10 mouse cellular contexts compared by ENCODE assay signal in the genomic region with DNA sequence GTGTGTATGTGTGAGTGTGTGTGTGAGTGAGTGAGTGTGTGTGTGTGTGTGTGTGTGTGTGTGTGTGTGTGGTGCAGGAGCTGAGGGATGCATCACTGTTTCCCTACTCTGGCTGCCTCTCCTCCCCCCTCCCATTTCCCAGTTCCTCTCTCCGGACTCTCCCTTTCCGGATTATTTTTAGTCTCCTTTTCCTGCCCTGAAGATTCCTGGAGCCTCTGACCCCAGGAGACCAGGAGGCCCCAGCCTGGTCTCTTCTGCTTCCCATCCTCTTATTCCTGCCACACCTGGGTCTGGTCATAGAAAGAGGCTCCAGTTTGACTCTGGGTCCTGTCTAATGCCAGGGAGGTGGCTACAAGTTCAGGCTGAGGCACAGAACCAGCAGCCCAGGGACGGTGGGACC. TPM values are rescaled to one million over a fixed set of nuclear protein-coding genes. Genes with fewer than 3 reads are reported as not detected.
DNase-seq lines count a peak whose midpoint lies in the region; ATAC-seq and TF ChIP-seq lines count a peak whose summit lies in the region.
"Had no signal": no experiment of that assay in that cellular context is flagged by ENCODE, and none has a peak within 500 bp of the region (broad histone marks: within the 10 kb centered on the region; RNA-seq: fewer than 3 reads in every experiment).

No protein-coding gene starts in this region.

- intact Hi-C loops in gastrocnemius, postnatal 36 days (cut with DNase I): no loop called here

- DNase-seq in forebrain, postnatal 0 days: no peak
- DNase-seq in kidney, adult 8-10 months: peak; percentile 39 to 53
- peak; percentile 38 for DNase-seq in lung, postnatal 14 days
- no peak for DNase-seq in urinary bladder, postnatal 14 days (ENCODE audit: low spot score)
- DNase-seq in midbrain, postnatal 0 days (ENCODE audit: low spot score): no peak
- no peak for DNase-seq in gastrocnemius, postnatal 36 days

- H3K4me3 ChIP-seq in forebrain, embryonic 12.5 days (replicated peaks): no peak overlapping the region
- H3K4me3 ChIP-seq in forebrain, postnatal 0 days (ENCODE audit: low read depth, low read length): no peak overlapping the region
- peak overlapping the region; percentile 36 to 42 for H3K4me3 ChIP-seq in heart, embryonic 14.5 days (ENCODE audit: control insufficient read depth in 1 of 2, insufficient read depth in 1 of 2, low read depth in 1 of 2, low read length in 2 of 2)
- no peak overlapping the region for H3K4me3 ChIP-seq in midbrain, postnatal 0 days (ENCODE audit: low read depth, low read length)
- H3K4me3 ChIP-seq: neural tube, embryonic 12.5 days had no signal

- no peak for TF ChIP-seq CTCF in forebrain, postnatal 0 days (IDR thresholded peaks at IDR 0.05; ENCODE audit: low read depth)
- no peak for TF ChIP-seq CTCF in midbrain, postnatal 0 days (IDR thresholded peaks at IDR 0.05)

- ATAC-seq in forebrain, embryonic 12.5 days (ENCODE audit: low FRiP score): no peak
- ATAC-seq in forebrain, postnatal 0 days: no peak
- ATAC-seq in heart, embryonic 14.5 days (ENCODE audit: insufficient number of reproducible peaks, insufficient read depth, low FRiP score, low read depth): peak; percentile 37; the same call in 1 of the 2 replicates
- ATAC-seq in midbrain, postnatal 0 days (ENCODE audit: low FRiP score): no peak

- no peaks in the 10 kb centered on the region for H3K36me3 ChIP-seq in forebrain, embryonic 12.5 days (replicated peaks)
- no peaks in the 10 kb centered on the region for H3K36me3 ChIP-seq in forebrain, postnatal 0 days (ENCODE audit: insufficient read depth)
- peaks cover 4% of the 10 kb centered on the region; the same call in 1 of the 2 replicates for H3K36me3 ChIP-seq in heart, embryonic 14.5 days (ENCODE audit: control insufficient read depth, insufficient read depth, low read length)
- H3K36me3 ChIP-seq in midbrain, postnatal 0 days (ENCODE audit: insufficient read depth, low read length): no peaks in the 10 kb centered on the region
- H3K36me3 ChIP-seq: neural tube, embryonic 12.5 days had no signal

- peaks cover 21% of the 10 kb centered on the region for H3K4me1 ChIP-seq in forebrain, embryonic 12.5 days
- 0 out of 2 replicates have a peak, but pooled peaks cover 3% of the 10 kb centered on the region for H3K4me1 ChIP-seq in forebrain, postnatal 0 days (ENCODE audit: insufficient read depth)
- peaks cover 6 to 17% of the 10 kb centered on the region in 2 experiments for H3K4me1 ChIP-seq in heart, embryonic 14.5 days (ENCODE audit: control insufficient read depth in 2 of 2, insufficient read depth in 2 of 2, low read length in 2 of 2)
- H3K4me1 ChIP-seq in midbrain, postnatal 0 days (ENCODE audit: insufficient read depth, low read length): peaks cover 5% of the 10 kb centered on the region; the same call in 1 of the 2 replicates

- no peak overlapping the region for H3K27ac ChIP-seq in forebrain, embryonic 12.5 days
- H3K27ac ChIP-seq in forebrain, postnatal 0 days (ENCODE audit: low read depth, low read length): no peak overlapping the region
- H3K27ac ChIP-seq in heart, embryonic 14.5 days (replicated peaks in 1 of 2; ENCODE audit: control insufficient read depth in 1 of 2, insufficient read depth in 1 of 2, low read depth in 2 of 2, low read length in 2 of 2): peak overlapping the region; percentile 63 to 76
- no peak overlapping the region for H3K27ac ChIP-seq in midbrain, postnatal 0 days (ENCODE audit: low read depth, low read length)
- H3K27ac ChIP-seq: neural tube, embryonic 12.5 days had no signal

- H3K4me2 ChIP-seq in forebrain, embryonic 12.5 days: no peak overlapping the region
- no peak overlapping the region for H3K4me2 ChIP-seq in forebrain, postnatal 0 days (ENCODE audit: low read depth)
- H3K4me2 ChIP-seq in heart, embryonic 14.5 days (ENCODE audit: low read length): peak overlapping the region; percentile 53
- H3K4me2 ChIP-seq in midbrain, postnatal 0 days (ENCODE audit: low read depth, low read length, poor library complexity, severe bottlenecking): no peak overlapping the region

- WGBS in forebrain, embryonic 12.5 days: 51% methylated on average over 3 of the region's 3 CpGs
- WGBS in forebrain, postnatal 0 days: 52% methylated on average over 3 of the region's 3 CpGs
- 19% methylated on average over 2 of the region's 3 CpGs for WGBS in heart, embryonic 14.5 days
- 62% methylated on average over 3 of the region's 3 CpGs for WGBS in midbrain, postnatal 0 days

- no peaks in the 10 kb centered on the region for H3K9me3 ChIP-seq in forebrain, embryonic 12.5 days
- no peaks in the 10 kb centered on the region for H3K9me3 ChIP-seq in forebrain, postnatal 0 days (ENCODE audit: low read length)
- no peaks in the 10 kb centered on the region for H3K9me3 ChIP-seq in heart, embryonic 14.5 days (ENCODE audit: control insufficient read depth, low read length)
- no peaks in the 10 kb centered on the region for H3K9me3 ChIP-seq in midbrain, postnatal 0 days (ENCODE audit: low read length)
- H3K9me3 ChIP-seq: neural tube, embryonic 12.5 days had no signal

- peak overlapping the region; percentile 13; the same call in 1 of the 2 replicates for H3K9ac ChIP-seq in forebrain, embryonic 12.5 days
- no peak overlapping the region for H3K9ac ChIP-seq in forebrain, postnatal 0 days
- H3K9ac ChIP-seq in heart, embryonic 14.5 days (ENCODE audit: low read length): peak overlapping the region; percentile 62
- H3K9ac ChIP-seq in midbrain, postnatal 0 days (replicated peaks; ENCODE audit: low read length, poor library complexity, severe bottlenecking): no peak overlapping the region
- H3K9ac ChIP-seq: neural tube, embryonic 12.5 days had no signal

- H3K27me3 ChIP-seq in forebrain, embryonic 12.5 days: peaks cover 62% of the 10 kb centered on the region
- H3K27me3 ChIP-seq in forebrain, postnatal 0 days (ENCODE audit: insufficient read depth, low read length): peaks cover 8% of the 10 kb centered on the region; the same call in 1 of the 2 replicates
- peaks cover 16% of the 10 kb centered on the region; the same call in 1 of the 2 replicates for H3K27me3 ChIP-seq in heart, embryonic 14.5 days (ENCODE audit: control insufficient read depth, insufficient read depth, low read length)
- peaks cover 14% of the 10 kb centered on the region for H3K27me3 ChIP-seq in midbrain, postnatal 0 days (ENCODE audit: insufficient read depth, low read length)

RNA-seq across cellular contexts. Expression of a gene that starts 1.2 kb away (rescaled TPM):
- 5.6 and 6.4 TPM in 2 replicates for polyA plus RNA-seq in forebrain, embryonic 12.5 days (2016; fragmentation: Nextera tagmentation; extraction: Ambion mirVana)
- total RNA-seq in forebrain, postnatal 0 days (2014; rRNA removed): 12.0 and 13.8 TPM in 2 replicates
- polyA plus RNA-seq in forebrain, postnatal 0 days (2015; fragmentation: Nextera tagmentation; extraction: Ambion mirVana): 9.6 and 17.8 TPM in 2 replicates
- 10.7 and 10.8 TPM in 2 replicates for polyA plus RNA-seq in heart, embryonic 14.5 days (2014; fragmentation: Nextera tagmentation; extraction: Ambion mirVana)
- total RNA-seq in midbrain, postnatal 0 days (2014; rRNA removed): 23.3 and 50.8 TPM in 2 replicates
- 27.6 and 34.3 TPM in 2 replicates for polyA plus RNA-seq in midbrain, postnatal 0 days (2015; fragmentation: Nextera tagmentation; extraction: Ambion mirVana)
- 1 to 10 TPM; 6.9 to 7.8 TPM for total RNA-seq in gastrocnemius, postnatal 36 days (2021)

RNA-seq across cellular contexts. Expression of a gene that starts 11.8 kb away (rescaled TPM):
- 2.1 and 2.6 TPM in 2 replicates for polyA plus RNA-seq in forebrain, embryonic 12.5 days (2016; fragmentation: Nextera tagmentation; extraction: Ambion mirVana)
- total RNA-seq in forebrain, postnatal 0 days (2014; rRNA removed): 1.3 and 1.4 TPM in 2 replicates
- polyA plus RNA-seq in forebrain, postnatal 0 days (2015; fragmentation: Nextera tagmentation; extraction: Ambion mirVana): 1.3 and 1.4 TPM in 2 replicates
- polyA plus RNA-seq in heart, embryonic 14.5 days (2014; fragmentation: Nextera tagmentation; extraction: Ambion mirVana): 1.1 and 1.2 TPM in 2 replicates
- 0.93 and 1.4 TPM in 2 replicates for total RNA-seq in midbrain, postnatal 0 days (2014; rRNA removed)
- polyA plus RNA-seq in midbrain, postnatal 0 days (2015; fragmentation: Nextera tagmentation; extraction: Ambion mirVana): 1.5 and 2.0 TPM in 2 replicates
- total RNA-seq in gastrocnemius, postnatal 36 days (2021): 1 to 10 TPM; 3.4 to 3.5 TPM

RNA-seq across cellular contexts. Expression of a gene that starts 18.9 kb away (rescaled TPM):
- polyA plus RNA-seq in forebrain, embryonic 12.5 days (2016; fragmentation: Nextera tagmentation; extraction: Ambion mirVana): 54.1 and 57.8 TPM in 2 replicates
- total RNA-seq in forebrain, postnatal 0 days (2014; rRNA removed): 21.7 and 28.9 TPM in 2 replicates
- 23.7 and 25.6 TPM in 2 replicates for polyA plus RNA-seq in forebrain, postnatal 0 days (2015; fragmentation: Nextera tagmentation; extraction: Ambion mirVana)
- polyA plus RNA-seq in heart, embryonic 14.5 days (2014; fragmentation: Nextera tagmentation; extraction: Ambion mirVana): 68.8 and 71.8 TPM in 2 replicates
- 12.0 and 25.0 TPM in 2 replicates for total RNA-seq in midbrain, postnatal 0 days (2014; rRNA removed)
- 18.9 and 20.2 TPM in 2 replicates for polyA plus RNA-seq in midbrain, postnatal 0 days (2015; fragmentation: Nextera tagmentation; extraction: Ambion mirVana)
- 10 to 100 TPM; 58.7 to 65.4 TPM for total RNA-seq in gastrocnemius, postnatal 36 days (2021)

RNA-seq across cellular contexts. Expression of a gene that starts 29.2 kb away (rescaled TPM):
- polyA plus RNA-seq in forebrain, embryonic 12.5 days (2016; fragmentation: Nextera tagmentation; extraction: Ambion mirVana): 0.18 and 0.54 TPM in 2 replicates
- total RNA-seq in forebrain, postnatal 0 days (2014; rRNA removed): 0.77 and 2.0 TPM in 2 replicates
- polyA plus RNA-seq in forebrain, postnatal 0 days (2015; fragmentation: Nextera tagmentation; extraction: Ambion mirVana): 0.42 TPM in 1 of 2 replicates, not detected in the other
- polyA plus RNA-seq in heart, embryonic 14.5 days (2014; fragmentation: Nextera tagmentation; extraction: Ambion mirVana): not detected in 2 replicates
- total RNA-seq in midbrain, postnatal 0 days (2014; rRNA removed): 1.5 and 4.3 TPM in 2 replicates
- 0.52 and 2.2 TPM in 2 replicates for polyA plus RNA-seq in midbrain, postnatal 0 days (2015; fragmentation: Nextera tagmentation; extraction: Ambion mirVana)
- total RNA-seq in gastrocnemius, postnatal 36 days (2021): not detected
- total RNA-seq: hematopoietic stem cell, adult 5-6 weeks had no signal
- polyA plus RNA-seq: neural tube, embryonic 12.5 days had no signal

RNA-seq across cellular contexts. Expression of a gene that starts 52.2 kb away (rescaled TPM):
- polyA plus RNA-seq in forebrain, embryonic 12.5 days (2016; fragmentation: Nextera tagmentation; extraction: Ambion mirVana): 35.4 and 40.4 TPM in 2 replicates
- total RNA-seq in forebrain, postnatal 0 days (2014; rRNA removed): 22.9 and 29.7 TPM in 2 replicates
- polyA plus RNA-seq in forebrain, postnatal 0 days (2015; fragmentation: Nextera tagmentation; extraction: Ambion mirVana): 9.8 and 14.2 TPM in 2 replicates
- 14.3 and 16.5 TPM in 2 replicates for polyA plus RNA-seq in heart, embryonic 14.5 days (2014; fragmentation: Nextera tagmentation; extraction: Ambion mirVana)
- total RNA-seq in midbrain, postnatal 0 days (2014; rRNA removed): 28.3 and 28.7 TPM in 2 replicates
- polyA plus RNA-seq in midbrain, postnatal 0 days (2015; fragmentation: Nextera tagmentation; extraction: Ambion mirVana): 13.9 and 14.1 TPM in 2 replicates
- 1 to 10 TPM; 5.1 to 6.6 TPM for total RNA-seq in gastrocnemius, postnatal 36 days (2021)

Comparison
In these comparisons a context has a peak if more than half of its experiments do, and no peak if none do; other contexts are left out.
1. H3K9ac ChIP-seq: peak in forebrain, embryonic 12.5 days (single experiment) and heart, embryonic 14.5 days (single experiment); none in forebrain, postnatal 0 days (single experiment) and midbrain, postnatal 0 days (single experiment).
2. H3K27ac ChIP-seq: peak in heart, embryonic 14.5 days (2 of 2); none in forebrain, embryonic 12.5 days (single experiment), forebrain, postnatal 0 days (single experiment) and midbrain, postnatal 0 days (single experiment).
3. H3K4me3 ChIP-seq: peak in heart, embryonic 14.5 days (2 of 2); none in forebrain, embryonic 12.5 days (single experiment), forebrain, postnatal 0 days (single experiment) and midbrain, postnatal 0 days (single experiment).
4. DNase-seq: peak in kidney, adult 8-10 months (2 of 2) and lung, postnatal 14 days (single experiment); none in forebrain, postnatal 0 days (single experiment), urinary bladder, postnatal 14 days (single experiment), midbrain, postnatal 0 days (single experiment) and gastrocnemius, postnatal 36 days (0 of 2).